Mouse (Mus musculus) small intestine, adult 2 months (tissue): ENCODE data around the gene Nup214.

Experiments used
- CTCF ChIP-seq: fragments of 200-500 bp; IDR thresholded peaks from 2 replicates; pipeline ENCODE4 v1.5.1; 2012; ENCODE audit warnings: low read depth, mild to moderate bottlenecking, control low read depth, inconsistent platforms, low read length, moderate library complexity, mixed read lengths; ENCODE audit not compliant: insufficient replicate concordance, insufficient read length; ENCODE audit errors: extremely low read depth
- POLR2A ChIP-seq: fragments of 200-500 bp; IDR thresholded peaks from 2 replicates; pipeline ENCODE4 v1.6.1; 2012; ENCODE audit warnings: low read depth, mild to moderate bottlenecking, control low read depth, inconsistent platforms, low read length, moderate library complexity

DNA sequence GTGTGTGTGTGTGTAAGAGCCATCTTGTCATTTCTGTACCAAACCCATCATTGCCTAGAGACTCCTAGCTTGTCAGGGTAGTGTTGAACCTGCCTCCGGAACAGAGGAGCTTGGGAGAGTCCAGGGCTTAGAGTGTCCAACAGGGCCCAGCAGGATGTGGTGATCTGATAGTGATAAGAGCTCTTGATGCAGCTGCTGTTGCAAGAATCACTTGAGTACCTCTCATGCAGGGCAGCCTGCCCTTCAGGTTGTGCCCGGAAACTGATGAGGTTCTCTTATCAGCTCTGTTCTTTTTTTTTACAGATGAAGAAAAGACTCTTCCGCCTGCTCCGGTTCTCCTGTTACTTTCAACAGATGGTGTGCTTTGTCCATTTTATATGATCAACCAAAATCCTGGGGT is 16.7 kb downstream of the Nup214 start:
- no peak for TF ChIP-seq CTCF
- TF ChIP-seq POLR2A: no peak
